Comparison of ENCODE assay signal across 32 mouse cellular contexts in the genomic region with DNA sequence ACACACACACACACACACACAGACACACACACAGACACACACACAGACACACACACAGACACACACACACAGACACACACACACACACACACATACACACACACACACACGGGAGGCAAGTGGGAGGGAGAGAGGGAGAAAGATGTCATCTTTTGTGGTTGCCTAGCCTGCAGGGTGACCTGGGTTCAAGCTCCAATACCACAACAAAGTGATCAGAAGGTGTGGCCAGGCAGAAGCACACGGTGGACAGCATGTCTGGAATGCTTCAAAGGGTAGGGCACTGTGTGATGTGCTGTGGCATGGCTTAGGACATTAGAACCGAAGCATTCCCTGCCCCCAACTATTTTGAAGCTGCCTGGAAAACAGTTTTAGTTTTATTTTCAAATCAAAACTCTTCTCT. TPM values are rescaled to one million over a fixed set of nuclear protein-coding genes. Genes with fewer than 3 reads are reported as not detected.
DNase-seq lines count a peak whose midpoint lies in the region; ATAC-seq and TF ChIP-seq lines count a peak whose summit lies in the region.
"Had no signal": no experiment of that assay in that cellular context is flagged by ENCODE, and none has a peak within 500 bp of the region (broad histone marks: within the 10 kb centered on the region; RNA-seq: fewer than 3 reads in every experiment).

No protein-coding gene starts in this region.

- peaks cover 11% of the 10 kb centered on the region for H3K79me2 ChIP-seq in myocyte (ENCODE audit: control insufficient read depth, insufficient read depth)

- H3K36me3 ChIP-seq in midbrain, embryonic 11.5 days (ENCODE audit: control insufficient read depth, insufficient read depth, low read length): no peaks in the 10 kb centered on the region
- no peaks in the 10 kb centered on the region for H3K36me3 ChIP-seq in midbrain, embryonic 16.5 days (ENCODE audit: control insufficient read depth, insufficient read depth, low read length)
- H3K36me3 ChIP-seq in myocyte (ENCODE audit: control insufficient read depth, insufficient read depth): no peaks in the 10 kb centered on the region
- H3K36me3 ChIP-seq: embryonic facial prominence, embryonic 10.5 days; embryonic facial prominence, embryonic 13.5 days; forebrain, embryonic 10.5 days; heart, embryonic 15.5 days had no signal

- H3K27ac ChIP-seq in midbrain, embryonic 11.5 days (ENCODE audit: low read depth, low read length): no peak overlapping the region
- no peak overlapping the region for H3K27ac ChIP-seq in midbrain, embryonic 16.5 days (ENCODE audit: low read length)
- H3K27ac ChIP-seq: embryonic facial prominence, embryonic 10.5 days; embryonic facial prominence, embryonic 13.5 days; forebrain, embryonic 10.5 days; forebrain, embryonic 13.5 days; heart, embryonic 15.5 days; hindbrain, embryonic 14.5 days; hindbrain, postnatal 0 days had no signal

- no peaks in the 10 kb centered on the region for H3K9me3 ChIP-seq in midbrain, embryonic 11.5 days (ENCODE audit: control insufficient read depth, low read length)
- no peaks in the 10 kb centered on the region for H3K9me3 ChIP-seq in midbrain, embryonic 16.5 days (replicated peaks; ENCODE audit: control insufficient read depth, low read length, poor library complexity, severe bottlenecking)
- H3K9me3 ChIP-seq: embryonic facial prominence, embryonic 10.5 days; embryonic facial prominence, embryonic 13.5 days; forebrain, embryonic 10.5 days; forebrain, embryonic 13.5 days; heart, embryonic 15.5 days had no signal

- TF ChIP-seq POLR2A in myocyte (IDR thresholded peaks at IDR 0.05; ENCODE audit: insufficient read length, low read depth): no peak

- peaks cover 8% of the 10 kb centered on the region for H3K4me1 ChIP-seq in midbrain, embryonic 11.5 days (ENCODE audit: control insufficient read depth, insufficient read depth, low read length)
- H3K4me1 ChIP-seq in midbrain, embryonic 16.5 days (ENCODE audit: control insufficient read depth, insufficient read depth, low read length): peaks cover 11% of the 10 kb centered on the region

- DNase-seq in heart, adult 11 months: peak; percentile 40
- no peak for DNase-seq in heart, adult 18-20 months
- DNase-seq in midbrain, embryonic 11.5 days (ENCODE audit: low spot score, missing footprints): peak; percentile 73
- peak; percentile 80 for DNase-seq in Muller cell, postnatal 12 days (ENCODE audit: inconsistent ontology term)
- DNase-seq in adipocyte (ENCODE audit: low spot score): no peak
- DNase-seq in cerebellum, postnatal 4 days (ENCODE audit: low spot score in 2 of 2): no peak
- DNase-seq: adrenal gland, adult 2 months; adrenal gland, postnatal 14 days; B cell, adult 2 months; cerebellum, adult 11 months; cerebellum, adult 2 months; cerebellum, adult 9-11 months; cerebellum, postnatal 25 days; embryo, embryonic 11 days; gastrocnemius, postnatal 10 days; gastrocnemius, postnatal 36 days; heart, postnatal 10 days; heart, postnatal 4 days; kidney, adult 18-20 months had no signal

- WGBS in midbrain, embryonic 11.5 days: 51% methylated on average over 3 of the region's 3 CpGs
- WGBS in midbrain, embryonic 16.5 days: 52% methylated on average over 3 of the region's 3 CpGs

- H3ac ChIP-seq in myocyte (ENCODE audit: control insufficient read depth, insufficient read length): no peak overlapping the region

- no peak overlapping the region for H3K4me3 ChIP-seq in midbrain, embryonic 11.5 days (ENCODE audit: low read depth, low read length)
- no peak overlapping the region for H3K4me3 ChIP-seq in midbrain, embryonic 16.5 days (ENCODE audit: low read depth, low read length)
- H3K4me3 ChIP-seq in myocyte: no peak overlapping the region
- H3K4me3 ChIP-seq: embryonic facial prominence, embryonic 10.5 days; embryonic facial prominence, embryonic 13.5 days; forebrain, embryonic 10.5 days; forebrain, embryonic 13.5 days; heart, embryonic 15.5 days had no signal

- H3K4me2 ChIP-seq in midbrain, embryonic 11.5 days: no peak overlapping the region
- H3K4me2 ChIP-seq in midbrain, embryonic 16.5 days (ENCODE audit: low read length): no peak overlapping the region
- peak overlapping the region; percentile 69 for H3K4me2 ChIP-seq in myocyte (ENCODE audit: low read depth)
- H3K4me2 ChIP-seq: embryonic facial prominence, embryonic 13.5 days; forebrain, embryonic 13.5 days; heart, embryonic 11.5 days; heart, embryonic 15.5 days; hindbrain, embryonic 14.5 days had no signal

- no peak overlapping the region for H3K9ac ChIP-seq in midbrain, embryonic 11.5 days (ENCODE audit: low read length)
- H3K9ac ChIP-seq in midbrain, embryonic 16.5 days (ENCODE audit: low read depth, low read length): no peak overlapping the region
- H3K9ac ChIP-seq: embryonic facial prominence, embryonic 13.5 days; forebrain, embryonic 13.5 days; heart, embryonic 15.5 days; hindbrain, embryonic 14.5 days had no signal

- H3K27me3 ChIP-seq in midbrain, embryonic 11.5 days (ENCODE audit: control insufficient read depth, insufficient read depth, low read length): no peaks in the 10 kb centered on the region
- H3K27me3 ChIP-seq in midbrain, embryonic 16.5 days (ENCODE audit: control insufficient read depth, insufficient read depth, low read depth, low read length): no peaks in the 10 kb centered on the region
- no peaks in the 10 kb centered on the region for H3K27me3 ChIP-seq in myocyte (ENCODE audit: control insufficient read depth, insufficient read depth, insufficient read length)
- H3K27me3 ChIP-seq: embryonic facial prominence, embryonic 13.5 days; forebrain, embryonic 13.5 days; heart, embryonic 15.5 days had no signal

- no peak for ATAC-seq in midbrain, embryonic 11.5 days (ENCODE audit: low FRiP score)
- no peak for ATAC-seq in midbrain, embryonic 16.5 days
- ATAC-seq: forebrain, embryonic 13.5 days; forebrain, embryonic 16.5 days; hindbrain, postnatal 0 days; inflammation-experienced regulatory T-cells, adult 6 months; intestine, embryonic 16.5 days had no signal

TF ChIP-seq in myocyte, 11 proteins besides CTCF, POLR2A, EP300 and RAD21:
- TF ChIP-seq MYOD1 (IDR thresholded peaks at IDR 0.05; ENCODE audit: control insufficient read depth in 1 of 3, insufficient read length in 2 of 3, low read depth in 2 of 3) (peak in 1 of 3 experiments; percentile 22), TCF3 (IDR thresholded peaks at IDR 0.05; ENCODE audit: insufficient read length, low read depth) (peak; percentile 41), SRF (IDR thresholded peaks at IDR 0.05; ENCODE audit: control insufficient read depth, insufficient read length, low read depth) (no peak), MYOG (IDR thresholded peaks at IDR 0.05; ENCODE audit: control insufficient read depth in 1 of 3, insufficient read depth in 1 of 3, insufficient read length in 2 of 3, low read depth in 2 of 3) (peak in 1 of 3 experiments; percentile 54)

RNA-seq across cellular contexts. Expression of a gene that starts 2.8 kb away (rescaled TPM):
- 10 to 100 TPM; 16.3 to 19.1 TPM for total RNA-seq in heart, adult 18-20 months (2021)
- polyA plus RNA-seq in midbrain, embryonic 11.5 days (2014; fragmentation: Nextera tagmentation; extraction: Ambion mirVana): 6.2 and 6.8 TPM in 2 replicates
- polyA plus RNA-seq in midbrain, embryonic 16.5 days (2015; fragmentation: Nextera tagmentation; extraction: Ambion mirVana): 7.1 TPM in 2 replicates
- polyA plus RNA-seq in myocyte (2012; fragmentation: generic; extraction: Trizol): 7.9 TPM

Comparison
In these comparisons a context has a peak if more than half of its experiments do, and no peak if none do; other contexts are left out.
1. DNase-seq: peak in heart, adult 11 months (single experiment), midbrain, embryonic 11.5 days (single experiment) and Muller cell, postnatal 12 days (single experiment); none in heart, adult 18-20 months (0 of 2), adipocyte (single experiment) and cerebellum, postnatal 4 days (0 of 2).